Mouse (Mus musculus) heart, postnatal 36 days (tissue): ENCODE measurements around the gene Ptch1. TPM values are rescaled to one million over a fixed set of nuclear protein-coding genes. Genes with fewer than 3 reads are reported as not detected.
A peak's percentile ranks its signal among the peaks of the same experiment; 100 is the strongest.

Experiments used
- DNase-seq, 2 experiments: peaks; one replicate each; pipeline ENCODE4 v3.0.0; 2021 to 2022
- intact Hi-C: fragments of 180-260 bp; cut with DNase I; formaldehyde crosslinking; loops from one replicate; pipeline ENCODE4 v1.15.1; 2025
- total RNA-seq, 2 experiments: library from RNA; stranded (reverse); gene quantifications; 2 replicates each; pipeline ENCODE4 v1.2.3; 2021

The Ptch1 gene
- total RNA-seq, 2 experiments from 2014 or later = 17.5 to 18.5 TPM

DNA sequence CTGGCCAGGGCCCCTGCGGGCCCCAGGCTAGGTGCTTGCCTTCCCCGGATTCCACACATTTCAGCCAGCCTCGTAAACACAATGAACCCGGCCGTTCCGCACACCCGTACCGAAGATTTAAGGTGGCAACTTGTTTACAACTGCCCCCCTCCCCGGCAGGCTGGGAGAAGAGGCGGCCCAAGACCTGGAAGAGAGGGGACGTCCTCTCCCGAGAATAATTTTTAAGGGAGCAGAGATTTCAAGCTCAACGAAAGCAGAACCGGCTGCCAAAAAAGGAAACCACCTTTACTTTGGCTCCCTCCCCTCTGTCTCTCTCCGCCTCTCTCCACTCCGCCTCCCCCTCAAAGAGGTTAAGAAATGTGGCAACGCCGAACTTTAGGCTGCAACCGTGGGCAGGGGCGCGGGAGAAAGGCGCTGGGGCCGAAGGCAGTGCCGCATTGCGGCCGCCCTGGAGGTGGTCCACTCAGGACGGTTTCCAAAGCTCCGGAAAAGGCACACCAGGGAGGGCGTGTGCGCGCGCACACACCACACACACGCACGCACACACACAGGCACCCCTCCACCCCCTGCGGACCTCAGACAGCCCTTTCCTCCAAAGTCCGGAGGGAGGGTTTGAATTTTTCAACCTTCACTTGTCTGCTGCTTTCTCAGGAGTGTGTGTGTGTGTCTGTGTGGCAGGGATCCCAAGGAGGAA, 8.6 kb downstream of the Ptch1 start:
- intact Hi-C loops = loop anchor here (5.0 to 10.0 kb wide), 6 partner anchors 132 to 590 kb away; partner anchors contain the start of gene Zfp367
- peak; percentile 73 to 86 for DNase-seq

DNA sequence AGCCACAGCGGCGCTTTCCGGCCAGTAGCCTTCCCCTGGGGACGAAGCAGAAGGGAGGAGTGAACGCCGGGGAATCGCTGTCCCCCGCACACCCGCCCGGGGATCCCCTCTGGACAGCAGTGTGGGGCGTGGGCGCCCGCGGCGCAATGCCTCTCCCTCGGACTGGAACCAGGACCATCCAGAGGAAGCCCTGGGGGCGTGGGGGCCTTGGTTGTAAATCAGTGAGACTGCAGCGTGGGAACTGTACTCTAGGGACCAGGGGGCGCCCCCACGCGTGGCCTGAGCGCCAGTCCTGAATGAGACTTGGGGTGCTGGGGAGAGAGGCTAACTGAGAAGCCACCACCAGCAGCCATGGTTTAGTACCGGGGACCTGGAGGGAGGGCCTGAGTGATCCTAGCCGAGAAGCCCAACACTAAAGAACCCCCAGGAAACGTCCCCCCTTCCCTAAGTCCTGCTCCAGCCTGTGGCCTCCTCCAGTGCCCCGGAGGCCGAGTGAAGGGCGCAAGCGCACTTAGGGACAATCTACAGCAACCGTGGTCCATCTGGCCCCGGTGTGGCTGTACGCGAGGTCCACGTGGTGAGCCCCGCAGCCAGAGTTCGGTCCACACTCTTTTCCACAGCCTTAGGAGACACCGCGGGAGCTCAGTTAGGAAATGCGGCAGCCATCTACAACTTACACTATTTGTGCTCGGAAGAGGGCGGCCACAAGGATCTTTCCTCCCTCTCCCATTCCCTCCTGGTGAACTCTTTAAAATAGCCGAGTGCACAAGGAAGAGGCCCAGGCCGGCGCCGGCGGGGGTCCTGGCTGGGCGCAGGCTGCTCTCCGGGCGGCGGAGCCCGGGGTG, 9.4 kb downstream of the Ptch1 start:
- intact Hi-C loops = loop anchor here (2.0 to 10.0 kb wide), 4 partner anchors 251 to 591 kb away; partner anchors contain the start of genes Ercc6l2 and Zfp367
- peak; percentile 49 to 73 for DNase-seq

DNA sequence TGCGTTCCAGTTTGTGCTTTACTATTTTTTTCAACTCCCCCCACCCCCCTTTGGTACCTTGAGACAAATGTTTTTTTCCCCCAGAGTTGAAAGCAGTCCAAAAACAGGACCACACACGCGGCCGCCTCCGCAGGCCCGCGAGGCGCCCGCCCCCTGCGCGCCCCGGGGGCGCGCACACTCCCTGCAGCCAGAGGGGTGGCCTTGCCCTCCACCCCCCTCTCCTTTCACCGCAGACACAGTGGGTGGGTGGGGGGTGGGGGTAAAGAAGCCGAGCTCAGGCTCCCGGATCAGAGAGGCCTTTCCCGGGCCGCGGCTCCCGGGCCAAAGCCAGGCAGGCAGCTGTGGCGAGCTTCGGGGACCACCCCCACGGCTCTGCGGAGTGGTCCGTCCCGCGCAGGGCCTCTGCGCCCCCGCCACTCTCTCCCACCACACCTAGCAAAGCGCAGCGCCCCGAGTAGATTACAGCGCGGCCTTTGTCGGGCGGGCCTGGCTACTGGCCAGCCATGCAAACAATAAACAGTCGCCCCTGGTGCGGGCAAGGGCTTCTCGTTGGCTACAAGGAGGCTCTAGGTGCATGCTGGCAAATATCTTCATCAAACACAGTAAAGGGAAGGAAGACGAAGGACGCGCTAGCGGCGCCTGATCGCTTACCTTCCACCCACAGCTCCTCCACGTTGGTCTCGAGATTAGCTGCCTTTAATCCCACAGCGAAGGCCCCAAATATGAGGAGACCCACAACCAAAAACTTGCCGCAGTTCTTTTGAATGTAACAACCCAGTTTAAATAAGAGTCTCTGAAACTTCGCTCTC, 10.2 kb downstream of the Ptch1 start:
- DNase-seq = peak; percentile 79 to 88
- intact Hi-C loops = loop anchor here (2.0 to 10.0 kb wide), 4 partner anchors 252 to 592 kb away; partner anchors contain the start of genes Ercc6l2 and Zfp367

DNA sequence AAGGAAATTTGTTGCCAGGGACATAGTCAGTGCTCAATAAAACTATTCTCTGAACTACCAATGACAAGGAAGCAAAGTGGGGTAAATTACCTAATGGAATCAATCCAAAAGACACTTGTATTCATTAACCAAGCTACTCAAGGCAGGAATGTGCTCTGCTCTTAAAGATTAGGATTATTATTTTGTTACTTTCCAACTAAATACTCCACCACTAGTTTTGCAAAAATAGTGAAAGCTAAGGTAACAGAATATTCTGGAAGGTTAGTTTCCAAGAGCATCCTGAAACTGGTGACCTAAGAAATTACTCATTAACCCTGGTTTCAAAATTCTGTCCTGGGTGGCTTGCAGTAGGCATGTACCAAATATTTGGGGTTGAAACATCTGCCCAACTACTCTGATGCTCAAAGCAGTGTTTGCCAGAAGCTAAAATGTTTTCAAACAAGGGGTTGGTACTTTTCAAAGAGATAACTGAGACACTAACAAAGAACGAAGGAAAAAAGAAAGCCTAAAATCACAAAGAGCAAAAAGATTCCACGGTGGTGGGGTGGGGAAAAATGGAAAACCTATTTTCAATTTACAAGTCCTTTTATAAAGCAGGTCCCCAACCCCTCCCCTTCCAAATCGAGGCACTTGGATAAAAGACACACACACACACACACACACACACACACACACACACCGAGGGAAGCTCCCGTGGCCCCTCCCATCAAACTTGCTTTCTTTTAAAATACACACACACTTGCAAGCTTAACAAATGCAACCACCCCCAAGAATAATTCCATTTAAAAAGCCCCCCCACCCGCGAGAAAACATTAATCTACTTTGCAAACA, 11.0 kb downstream of the Ptch1 start:
- intact Hi-C loops = loop anchor here (2.0 to 10.0 kb wide), 4 partner anchors 252 to 592 kb away; partner anchors contain the start of genes Ercc6l2 and Zfp367
- no peak for DNase-seq

DNA sequence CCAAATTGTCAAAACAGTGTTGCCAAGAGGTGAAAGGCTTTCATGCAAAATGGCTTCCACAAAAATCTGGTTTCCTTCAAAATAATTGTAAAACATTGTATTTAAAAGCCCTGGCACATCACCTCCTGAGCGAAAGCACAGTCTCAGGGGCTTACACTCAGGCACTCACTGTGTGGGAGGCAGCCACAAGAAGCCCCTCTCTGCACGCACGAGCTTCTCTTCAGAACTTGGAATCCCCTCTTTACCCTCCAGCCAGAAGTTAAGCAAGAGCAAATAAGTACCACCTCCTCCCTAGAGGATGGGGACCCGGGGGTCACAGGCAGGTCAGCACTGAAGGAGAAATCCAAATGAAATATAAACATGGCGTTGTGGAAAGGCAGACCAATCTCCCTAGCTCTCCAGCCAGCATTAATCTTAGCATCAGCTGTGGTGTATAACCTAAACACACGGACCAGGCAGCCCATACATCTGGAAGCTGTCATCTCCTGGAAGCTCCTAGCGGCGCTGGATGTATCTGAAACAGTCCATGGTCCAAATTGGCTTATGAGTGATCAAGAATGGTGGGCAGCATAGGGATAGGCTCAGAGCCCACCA, 15.0 kb downstream of the Ptch1 start:
- intact Hi-C loops = no loop called here
- DNase-seq = no peak

DNA sequence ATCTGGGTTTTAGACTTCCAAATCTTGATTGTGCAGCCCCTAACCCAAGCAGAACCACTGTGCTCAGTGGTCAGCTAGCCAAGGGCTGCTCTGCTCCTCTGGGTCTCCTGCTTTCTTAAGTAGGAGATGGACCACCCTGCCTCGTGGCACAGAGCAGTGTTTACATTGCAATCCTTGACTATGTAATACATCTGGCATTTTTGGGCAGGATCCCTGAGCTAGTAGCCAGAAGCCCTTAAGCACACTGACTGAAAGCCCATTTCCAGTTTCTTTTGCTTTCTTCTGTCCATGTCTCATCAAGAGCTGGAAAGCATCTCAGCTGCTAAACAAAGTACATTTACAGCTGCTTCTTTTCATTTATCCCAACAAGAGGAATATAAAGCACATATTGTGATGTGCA, 17.0 kb downstream of the Ptch1 start:
- DNase-seq = no peak
- intact Hi-C loops = no loop called here

DNA sequence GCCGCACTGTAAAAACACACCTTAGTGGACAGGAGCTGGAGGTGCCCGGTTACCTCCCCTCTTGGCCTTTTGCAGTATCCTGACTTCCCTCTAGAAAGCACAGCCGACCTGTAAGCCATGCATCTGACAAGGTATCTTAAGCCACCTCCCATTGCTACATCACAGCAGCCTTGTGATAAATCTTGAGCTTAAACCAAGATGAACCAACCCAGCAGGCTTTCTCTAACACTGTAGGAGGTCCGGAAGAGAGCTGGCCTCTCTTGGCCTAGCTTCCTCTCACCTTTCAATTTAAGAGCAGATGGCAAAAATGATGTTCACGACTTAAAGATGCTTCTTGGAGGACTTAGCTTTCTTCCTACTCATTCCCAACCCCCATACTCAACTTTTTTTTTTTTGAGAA, 17.5 kb downstream of the Ptch1 start:
- intact Hi-C loops = no loop called here
- DNase-seq = no peak

DNA sequence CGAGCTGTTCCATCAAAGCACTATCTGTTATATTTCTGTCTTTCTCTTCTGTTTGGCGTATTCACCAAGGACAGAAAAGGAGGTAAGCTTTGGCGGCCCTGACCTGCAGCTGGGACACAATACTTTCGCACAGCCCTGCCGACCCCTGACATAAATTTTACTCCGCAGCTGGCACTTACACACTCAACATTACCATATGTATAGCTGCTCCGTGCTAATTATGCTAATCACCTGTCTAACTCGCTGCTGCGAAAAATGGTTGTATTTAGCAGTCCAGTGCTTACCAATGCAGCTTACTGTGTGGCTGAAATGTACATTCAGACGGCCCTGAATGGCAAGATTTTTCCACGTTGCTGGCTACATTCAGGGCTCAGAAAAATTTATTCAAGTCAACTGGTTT, 18.8 kb downstream of the Ptch1 start:
- no peak for DNase-seq
- intact Hi-C loops = no loop called here

DNA sequence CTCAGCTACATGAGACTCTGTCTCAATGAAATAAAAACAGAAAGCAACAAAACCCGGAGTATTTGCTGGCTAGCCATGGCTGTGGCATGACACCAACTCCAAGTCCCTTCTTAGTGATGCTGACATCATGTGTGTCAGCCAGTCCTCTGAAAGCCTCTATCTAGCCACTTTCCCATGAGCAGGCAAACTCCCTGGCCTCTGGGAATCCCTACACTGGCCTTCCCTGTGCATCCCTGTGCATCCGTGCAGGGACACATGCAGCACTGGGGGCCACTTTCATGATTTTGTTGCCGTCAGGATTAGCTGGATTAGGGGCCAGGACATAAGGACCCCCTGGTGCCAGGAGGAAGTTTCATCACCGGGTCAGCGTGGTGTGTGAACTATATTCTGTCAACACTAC, 20.0 kb downstream of the Ptch1 start:
- intact Hi-C loops = no loop called here
- no peak for DNase-seq

DNA sequence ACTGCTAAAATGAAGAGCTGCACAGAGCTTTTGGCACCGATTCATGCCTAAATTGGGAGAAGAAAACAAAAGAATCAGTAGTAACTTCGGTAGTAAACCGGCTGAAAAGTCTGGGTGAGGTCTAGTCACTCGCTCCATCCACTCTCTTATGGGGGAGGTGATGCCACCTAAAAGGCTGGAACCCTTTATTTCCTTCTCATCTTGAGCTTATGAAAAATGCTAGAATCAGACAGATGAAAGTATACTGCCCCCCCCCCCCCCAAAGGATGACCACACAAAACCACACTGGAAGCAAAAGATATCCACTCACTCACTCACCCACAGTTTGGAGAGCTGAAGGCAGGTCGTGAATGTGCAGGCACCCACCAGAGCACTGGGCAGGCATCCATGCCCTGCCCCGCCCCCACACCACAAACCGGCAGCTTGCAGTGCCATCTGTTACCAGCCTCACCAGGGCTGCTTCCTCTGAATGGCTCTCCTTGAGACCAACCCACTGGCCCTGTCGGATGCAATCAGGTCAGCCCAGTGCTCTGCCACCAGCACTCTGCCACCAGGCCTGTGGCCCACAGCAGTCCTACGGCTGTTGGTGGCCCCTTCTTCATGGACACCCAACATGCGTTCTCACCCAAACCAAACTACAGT, 21.0 kb downstream of the Ptch1 start:
- no peak for DNase-seq

DNA sequence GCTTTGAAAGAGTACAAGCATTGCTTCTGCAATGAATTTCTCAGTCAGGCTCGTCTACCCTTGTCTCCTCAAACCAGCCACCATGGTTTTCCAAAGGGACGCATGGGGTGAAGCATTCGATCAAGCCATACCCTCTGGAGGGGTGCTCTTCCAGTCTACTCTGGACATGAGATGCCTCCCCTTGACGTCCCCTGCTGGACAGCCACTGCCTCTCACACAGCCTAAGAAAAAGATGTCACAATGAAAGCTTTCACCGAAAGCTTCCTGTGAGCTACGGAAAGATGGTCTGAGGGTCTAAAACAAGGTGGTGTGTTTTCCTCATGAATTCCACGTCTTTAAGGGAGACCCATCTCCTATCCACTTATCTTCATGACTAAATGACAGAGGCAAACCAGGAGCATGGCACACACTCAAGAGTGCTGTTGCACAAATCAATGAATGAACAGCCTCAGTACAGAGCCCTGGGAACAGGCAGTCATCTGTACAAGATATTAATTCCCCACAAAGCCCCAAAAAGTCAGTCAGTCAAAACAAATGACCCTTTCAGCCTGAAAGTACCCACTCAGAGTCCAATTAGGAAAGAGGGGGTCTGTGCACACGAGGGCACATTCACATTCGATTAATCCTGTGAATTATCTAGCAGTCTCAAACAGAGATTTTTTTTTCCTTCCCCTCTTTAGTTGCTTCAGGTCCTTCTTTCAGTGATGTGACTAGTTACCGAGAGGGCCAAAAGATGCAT, 21.7 kb downstream of the Ptch1 start:
- DNase-seq = no peak
- intact Hi-C loops = no loop called here

More for the DNA sequence above, 21.0 kb downstream of the Ptch1 start:
- intact Hi-C loops = no loop called here

DNA sequence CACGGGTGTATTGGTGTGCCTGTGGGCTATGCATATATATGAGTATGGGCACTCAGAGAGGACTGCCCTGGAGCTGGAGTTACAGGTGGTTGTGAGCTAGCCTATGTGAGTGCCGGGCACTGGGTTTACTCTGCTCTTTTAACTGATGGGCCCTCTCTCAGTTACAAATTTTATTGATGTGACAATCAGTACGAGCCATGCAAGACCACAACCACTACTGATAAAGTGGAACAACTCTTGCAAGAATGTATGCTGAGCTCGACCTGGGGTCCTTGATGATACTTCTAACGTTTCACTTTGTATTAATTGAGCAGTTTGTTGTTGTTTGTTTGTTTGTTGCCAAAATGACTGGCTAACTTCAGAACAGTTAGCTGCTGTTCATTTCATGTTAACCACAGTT, 23.0 kb downstream of the Ptch1 start:
- intact Hi-C loops = no loop called here
- no peak for DNase-seq

DNA sequence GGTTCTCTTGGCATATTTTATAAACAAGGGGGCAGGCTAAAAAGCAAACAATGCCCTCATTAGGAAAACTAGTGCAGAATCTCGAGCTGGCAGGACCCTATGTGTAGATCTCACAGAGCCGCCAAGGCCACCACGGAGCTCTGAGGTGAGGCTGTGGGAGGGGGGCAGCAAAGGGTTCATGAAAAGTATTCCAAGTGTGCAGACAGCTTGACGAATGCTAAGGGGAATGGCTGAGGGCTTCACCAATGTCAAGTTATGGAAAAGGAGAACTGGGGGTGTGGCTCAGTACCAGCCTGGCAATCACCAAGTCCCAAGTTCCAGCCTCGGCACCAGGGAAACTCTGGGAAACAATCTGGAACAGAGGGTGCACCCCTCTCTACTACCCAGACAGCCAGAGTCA, 24.2 kb downstream of the Ptch1 start:
- no peak for DNase-seq
- intact Hi-C loops = no loop called here

DNA sequence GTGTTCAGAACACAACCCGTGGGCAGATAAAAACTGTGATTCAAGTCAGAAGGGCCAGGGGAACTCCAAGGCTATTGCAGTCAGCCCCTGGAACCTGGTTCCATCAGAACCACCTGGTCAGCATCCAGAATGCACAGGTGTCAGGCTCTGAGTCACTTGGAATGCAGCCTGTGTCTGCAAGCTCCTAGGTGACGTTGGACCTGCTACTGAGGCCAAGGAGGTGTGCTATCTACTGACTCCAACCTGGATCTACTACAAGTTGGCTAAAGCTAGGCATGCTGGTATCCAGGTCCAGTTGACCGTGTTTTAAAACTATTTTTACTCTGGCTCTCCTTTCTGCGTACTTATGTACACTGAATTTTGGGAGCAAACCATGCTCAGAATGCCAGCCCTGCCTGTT, 24.8 kb downstream of the Ptch1 start:
- intact Hi-C loops = no loop called here
- no peak for DNase-seq

DNA sequence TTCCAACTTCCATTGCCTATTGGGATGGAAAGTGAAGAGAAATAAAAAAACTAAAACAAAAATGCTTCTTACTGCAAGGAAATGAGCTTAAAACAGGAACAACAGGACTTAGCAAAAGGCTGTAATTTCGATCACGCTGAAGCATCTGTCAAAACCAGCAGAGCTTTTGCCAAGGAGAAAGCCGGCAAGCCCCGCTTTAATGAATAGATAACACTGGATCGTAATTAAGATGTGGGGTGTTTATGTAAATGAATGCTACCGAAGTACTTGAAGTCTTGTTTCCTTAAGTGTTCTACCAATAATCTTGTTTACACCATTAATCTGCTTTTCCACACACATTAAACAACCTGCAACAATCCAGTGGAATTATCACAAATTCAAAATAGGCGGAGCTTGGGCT, 28.1 kb downstream of the Ptch1 start:
- DNase-seq = no peak
- intact Hi-C loops = no loop called here

DNA sequence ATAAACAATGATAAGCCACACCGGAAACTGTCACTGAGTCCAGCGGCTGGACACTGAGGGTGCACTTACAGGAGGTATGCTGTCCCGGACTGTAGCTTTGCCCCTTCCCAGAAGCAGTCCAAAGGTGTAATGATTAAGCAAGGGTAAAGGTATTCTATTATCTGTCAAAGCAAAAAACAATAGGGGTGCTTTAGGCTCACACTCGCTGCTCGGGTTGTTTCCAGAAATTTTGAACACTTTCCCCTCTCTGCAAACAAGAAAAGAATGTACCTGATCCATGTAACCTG, 28.5 kb downstream of the Ptch1 start:
- no peak for DNase-seq
- intact Hi-C loops = no loop called here

DNA sequence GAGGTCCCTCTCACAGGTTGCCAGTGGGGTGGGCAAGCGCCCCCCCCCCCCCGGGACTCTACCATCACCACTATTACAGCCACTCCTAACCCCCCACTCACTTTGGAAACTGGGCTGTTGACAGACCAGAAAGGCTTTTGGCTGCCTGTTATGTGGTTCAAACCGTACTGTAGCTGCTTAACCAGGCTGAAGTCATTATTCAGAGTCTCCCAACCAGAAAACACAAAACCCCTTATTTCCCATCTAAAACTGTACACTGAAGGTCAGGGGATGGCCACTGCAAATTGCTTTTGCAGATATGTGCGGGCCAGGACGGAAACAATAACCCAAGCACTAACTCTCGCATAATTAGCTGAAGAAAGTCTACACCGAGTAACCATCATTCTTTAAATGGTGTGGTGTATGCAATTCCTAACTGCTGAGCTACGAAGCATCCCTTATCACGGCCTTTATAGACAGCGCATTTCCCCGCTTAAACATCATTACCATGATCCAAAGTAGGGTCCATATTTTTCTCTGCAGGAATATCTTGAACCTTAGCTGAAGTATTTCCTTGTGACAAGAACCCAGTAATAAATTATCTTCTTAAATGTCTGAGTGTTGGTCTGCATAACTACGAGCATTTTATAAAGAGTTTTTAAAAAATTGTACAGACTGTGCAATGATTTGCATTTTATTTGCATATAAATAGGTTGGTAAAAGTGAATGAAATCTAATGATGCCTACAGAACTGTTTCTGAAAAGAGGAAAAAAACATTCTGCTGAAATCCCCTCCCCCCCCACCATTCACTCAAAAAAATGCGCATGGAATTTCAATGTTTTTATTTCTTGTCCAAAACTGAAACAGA, 29.1 kb downstream of the Ptch1 start:
- intact Hi-C loops = no loop called here
- no peak for DNase-seq

DNA sequence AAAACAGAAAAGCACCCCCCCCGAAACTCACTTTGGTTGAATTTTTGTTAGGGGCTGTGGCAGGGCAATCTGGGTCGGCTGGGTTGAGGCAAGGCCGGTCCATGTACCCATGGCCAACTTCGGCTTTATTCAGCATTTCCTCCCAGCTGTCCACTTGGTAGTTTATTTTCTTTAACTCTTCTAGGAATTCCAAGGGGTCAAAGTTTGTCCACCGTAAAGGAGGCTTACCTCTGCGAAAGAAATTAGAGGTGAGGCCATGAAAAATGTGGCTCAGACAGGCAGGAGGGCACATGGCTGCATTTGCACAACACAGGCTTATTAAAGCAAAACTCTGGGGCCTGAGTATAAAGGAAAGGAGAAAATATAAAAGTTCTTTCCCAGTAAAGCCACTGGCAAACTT, 29.9 kb downstream of the Ptch1 start:
- intact Hi-C loops = no loop called here
- no peak for DNase-seq
